Mouse (Mus musculus): ENCODE results near the gene Epn2. TPM values are rescaled to one million over a fixed set of nuclear protein-coding genes. Genes with fewer than 3 reads are reported as not detected.

The Epn2 gene
- polyA plus RNA-seq, 1 experiment from 2014 or later: 31.0 TPM

- H3K4me3 ChIP-seq (replicated peaks): peak overlapping the region; percentile 45
- H3K27me3 ChIP-seq: no peaks in the 10 kb centered on the region
- 32% methylated on average over 2 of the region's 2 CpGs for WGBS
- no peak for ATAC-seq (ENCODE audit: insufficient number of reproducible peaks, low FRiP score, low TSS enrichment, low read depth)
- peak overlapping the region; percentile 60 for H3K4me2 ChIP-seq (replicated peaks)
- H3K9ac ChIP-seq: no peak overlapping the region
- peaks cover 49% of the 10 kb centered on the region for H3K36me3 ChIP-seq
- peaks cover 78% of the 10 kb centered on the region for H3K4me1 ChIP-seq
- no peaks in the 10 kb centered on the region for H3K9me3 ChIP-seq (replicated peaks)
- H3K27ac ChIP-seq (replicated peaks): peak overlapping the region; percentile 51; the same call in 1 of the 2 replicates
These were observed 92.1 kb downstream of the Epn2 start for GRCm38 (mm10) chr11:61487401-61487800.

GRCm38 (mm10) chr11:61486458-61487219, 92.8 kb downstream of the Epn2 start:
- Histone ChIP-seq H3K9me3 (replicated peaks) (no peaks in the 10 kb centered on the region), H3K36me3 (peaks cover 41% of the 10 kb centered on the region), H3K9ac (peak overlapping the region; percentile 35; the same call in 1 of the 2 replicates), H3K4me3 (replicated peaks) (peak overlapping the region; percentile 45), H3K4me2 (replicated peaks) (peak overlapping the region; percentile 60), H3K27ac (replicated peaks) (peak overlapping the region; percentile 97), H3K4me1 (peaks cover 82% of the 10 kb centered on the region), H3K27me3 (no peaks in the 10 kb centered on the region)
- ATAC-seq (ENCODE audit: insufficient number of reproducible peaks, low FRiP score, low TSS enrichment, low read depth): no peak
- 82% methylated on average over 14 of the region's 14 CpGs for WGBS

GRCm38 (mm10) chr11:61485541-61486457, 93.7 kb downstream of the Epn2 start:
- H3K27ac ChIP-seq (replicated peaks): peak overlapping the region; percentile 97
- no peaks in the 10 kb centered on the region for H3K9me3 ChIP-seq (replicated peaks)
- no peak for ATAC-seq (ENCODE audit: insufficient number of reproducible peaks, low FRiP score, low TSS enrichment, low read depth)
- H3K9ac ChIP-seq: peak overlapping the region; percentile 35
- no peaks in the 10 kb centered on the region for H3K27me3 ChIP-seq
- H3K4me2 ChIP-seq (replicated peaks): peak overlapping the region; percentile 60
- H3K4me1 ChIP-seq: peaks cover 81% of the 10 kb centered on the region
- 26% methylated on average over 22 of the region's 22 CpGs for WGBS
- peak overlapping the region; percentile 45 for H3K4me3 ChIP-seq (replicated peaks)
- H3K36me3 ChIP-seq: peaks cover 33% of the 10 kb centered on the region

- Histone ChIP-seq H3K27ac (replicated peaks) (peak within 1 kb of the TSS; percentile 97), H3K4me1 (peaks cover 72% of the 10 kb centered on the region), H3K4me3 (replicated peaks) (peak within 1 kb of the TSS; percentile 45), H3K4me2 (replicated peaks) (peak within 1 kb of the TSS; percentile 60), H3K9me3 (replicated peaks) (no peaks in the 10 kb centered on the region), H3K9ac (peak within 1 kb of the TSS; percentile 35), H3K36me3 (peaks cover 23% of the 10 kb centered on the region), H3K27me3 (no peaks in the 10 kb centered on the region)
- 9% methylated on average over 20 of the region's 20 CpGs for WGBS
- ATAC-seq (ENCODE audit: insufficient number of reproducible peaks, low FRiP score, low TSS enrichment, low read depth): peak; percentile 88
These were observed 94.6 kb downstream of the Epn2 start, which contains the start of gene Mfap4 for GRCm38 (mm10) chr11:61484613-61485540. Mfap4 (plus strand) TSS chr11:61485431.

GRCm38 (mm10) chr11:61484256-61484612, 95.3 kb downstream of the Epn2 start:
- no peaks in the 10 kb centered on the region for H3K9me3 ChIP-seq (replicated peaks)
- H3K27me3 ChIP-seq: no peaks in the 10 kb centered on the region
- no peak for ATAC-seq (ENCODE audit: insufficient number of reproducible peaks, low FRiP score, low TSS enrichment, low read depth)
- peaks cover 18% of the 10 kb centered on the region for H3K36me3 ChIP-seq
- no peak overlapping the region for H3K9ac ChIP-seq
- H3K4me3 ChIP-seq (replicated peaks): peak overlapping the region; percentile 45; the same call in 1 of the 2 replicates
- H3K4me1 ChIP-seq: peaks cover 66% of the 10 kb centered on the region
- peak overlapping the region; percentile 97 for H3K27ac ChIP-seq (replicated peaks)
- WGBS: 14% methylated on average over 10 of the region's 10 CpGs
- H3K4me2 ChIP-seq (replicated peaks): peak overlapping the region; percentile 60

- Histone ChIP-seq H3K36me3 (peaks cover 9% of the 10 kb centered on the region; the same call in 1 of the 2 replicates), H3K4me1 (peaks cover 64% of the 10 kb centered on the region), H3K4me2 (replicated peaks) (no peak overlapping the region), H3K9me3 (replicated peaks) (no peaks in the 10 kb centered on the region), H3K9ac (no peak overlapping the region), H3K4me3 (replicated peaks) (no peak overlapping the region), H3K27ac (replicated peaks) (peak overlapping the region; percentile 97), H3K27me3 (no peaks in the 10 kb centered on the region)
- 26% methylated on average over 13 of the region's 13 CpGs for WGBS
- ATAC-seq (ENCODE audit: insufficient number of reproducible peaks, low FRiP score, low TSS enrichment, low read depth): no peak
These were observed 96.2 kb downstream of the Epn2 start for GRCm38 (mm10) chr11:61483226-61483845.

GRCm38 (mm10) chr11:61481239-61482090, 98.0 kb downstream of the Epn2 start:
- no peak overlapping the region for H3K4me3 ChIP-seq (replicated peaks)
- no peak overlapping the region for H3K27ac ChIP-seq (replicated peaks)
- no peak overlapping the region for H3K9ac ChIP-seq
- H3K36me3 ChIP-seq: no peaks in the 10 kb centered on the region
- no peak for ATAC-seq (ENCODE audit: insufficient number of reproducible peaks, low FRiP score, low TSS enrichment, low read depth)
- no peaks in the 10 kb centered on the region for H3K9me3 ChIP-seq (replicated peaks)
- H3K4me1 ChIP-seq: peaks cover 52% of the 10 kb centered on the region
- WGBS: 57% methylated on average over 9 of the region's 9 CpGs
- H3K27me3 ChIP-seq: no peaks in the 10 kb centered on the region
- H3K4me2 ChIP-seq (replicated peaks): no peak overlapping the region

- ATAC-seq (ENCODE audit: insufficient number of reproducible peaks, low FRiP score, low TSS enrichment, low read depth): no peak
- WGBS: 89% methylated on average over 4 of the region's 4 CpGs
- no peaks in the 10 kb centered on the region for H3K27me3 ChIP-seq
- H3K9ac ChIP-seq: no peak overlapping the region
- no peak overlapping the region for H3K4me3 ChIP-seq (replicated peaks)
- no peaks in the 10 kb centered on the region for H3K9me3 ChIP-seq (replicated peaks)
- no peak overlapping the region for H3K4me2 ChIP-seq (replicated peaks)
- H3K4me1 ChIP-seq: peaks cover 25% of the 10 kb centered on the region
- H3K27ac ChIP-seq (replicated peaks): no peak overlapping the region
- no peaks in the 10 kb centered on the region for H3K36me3 ChIP-seq
These were observed 100.7 kb downstream of the Epn2 start for GRCm38 (mm10) chr11:61478788-61479187.

- no peak for ATAC-seq (ENCODE audit: insufficient number of reproducible peaks, low FRiP score, low TSS enrichment, low read depth)
- H3K9ac ChIP-seq: no peak overlapping the region
- peaks cover 17% of the 10 kb centered on the region for H3K4me1 ChIP-seq
- no peaks in the 10 kb centered on the region for H3K27me3 ChIP-seq
- no peaks in the 10 kb centered on the region for H3K36me3 ChIP-seq
- peak overlapping the region; percentile 36 for H3K4me2 ChIP-seq (replicated peaks)
- H3K27ac ChIP-seq (replicated peaks): no peak overlapping the region; the same call in 1 of the 2 replicates
- peak overlapping the region; percentile 10; the same call in 1 of the 2 replicates for H3K4me3 ChIP-seq (replicated peaks)
- WGBS: 49% methylated on average over 17 of the region's 17 CpGs
- H3K9me3 ChIP-seq (replicated peaks): no peaks in the 10 kb centered on the region
These were observed 101.7 kb downstream of the Epn2 start for GRCm38 (mm10) chr11:61477566-61478508.
